Mouse (Mus musculus) B cell, adult 2 months (primary cell): Measurements from ENCODE around the gene Mfap3.

Source experiments
- DNase-seq, 2 experiments: peaks; one replicate each; pipeline ENCODE4 v3.0.0; 2022

Mfap3 gene

DNA sequence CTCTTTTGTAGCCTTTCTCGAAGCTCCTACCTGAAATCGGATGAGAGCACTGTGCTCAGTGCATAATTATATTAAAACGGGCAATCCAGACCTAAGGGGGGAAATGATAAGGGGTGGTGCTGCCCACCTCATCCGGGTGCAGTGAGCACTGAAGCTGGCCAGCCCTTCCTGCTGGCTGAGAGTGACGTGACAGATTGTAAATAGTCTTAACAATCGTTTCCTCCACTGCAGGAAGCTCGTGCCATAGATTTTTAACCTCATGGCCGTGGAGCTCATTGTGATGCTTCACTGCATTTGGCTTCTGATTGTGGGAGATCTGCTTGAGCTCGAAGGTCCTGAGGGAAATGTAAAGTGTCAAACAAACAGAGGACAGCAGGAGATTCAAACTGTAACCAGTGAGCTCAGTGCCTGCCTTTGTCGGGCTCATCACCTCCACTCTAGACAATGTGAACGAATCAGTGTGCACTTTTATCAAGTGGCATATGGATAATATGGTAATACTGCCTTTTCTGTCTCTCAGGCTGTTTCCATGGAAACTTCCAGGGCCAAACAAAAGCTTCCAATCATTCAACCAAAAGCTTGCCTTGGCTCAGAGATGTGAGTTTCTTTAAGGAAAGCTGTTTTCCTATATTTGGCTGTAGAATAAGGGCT is 13.0 kb downstream of the Mfap3 start:
- no peak for DNase-seq

DNA sequence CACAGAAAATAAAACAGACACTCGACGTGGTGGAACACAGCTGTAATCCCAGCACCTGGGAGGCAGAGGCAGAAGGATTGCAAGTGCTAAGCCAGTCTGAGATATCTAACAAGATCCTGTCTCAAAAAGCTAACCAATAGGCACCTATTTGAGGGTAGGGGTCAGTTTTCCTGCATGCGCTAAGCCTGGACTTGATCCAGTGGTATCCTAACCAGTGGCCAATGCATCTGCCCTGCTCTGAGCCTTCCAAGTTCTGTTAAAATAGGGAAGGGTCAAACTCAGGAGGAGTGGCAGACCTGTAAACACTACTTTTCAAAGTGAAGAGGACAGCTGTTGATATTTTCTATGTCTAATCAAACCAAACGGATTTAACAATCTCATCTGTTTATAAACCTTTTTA is 13.8 kb downstream of the Mfap3 start:
- DNase-seq: no peak

DNA sequence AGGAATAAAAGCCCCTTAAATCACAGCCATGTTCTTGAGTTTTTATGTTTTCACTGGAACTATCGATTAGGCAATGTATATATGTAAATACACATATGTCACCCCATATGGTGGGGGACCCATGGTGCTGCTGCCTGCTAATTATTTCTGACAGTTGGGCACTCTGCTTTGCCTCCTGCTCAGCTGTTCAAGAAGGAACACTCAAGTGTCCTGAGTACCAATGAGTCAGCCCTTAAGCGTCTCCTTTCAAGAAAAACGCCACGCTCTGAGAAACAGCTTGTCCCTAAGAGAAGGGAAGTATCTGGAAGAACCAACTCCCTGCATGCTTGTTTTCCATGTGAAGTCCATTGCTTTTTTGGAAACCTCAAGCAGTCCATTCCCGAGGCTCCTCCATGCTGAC is 17.4 kb downstream of the Mfap3 start:
- no peak for DNase-seq

DNA sequence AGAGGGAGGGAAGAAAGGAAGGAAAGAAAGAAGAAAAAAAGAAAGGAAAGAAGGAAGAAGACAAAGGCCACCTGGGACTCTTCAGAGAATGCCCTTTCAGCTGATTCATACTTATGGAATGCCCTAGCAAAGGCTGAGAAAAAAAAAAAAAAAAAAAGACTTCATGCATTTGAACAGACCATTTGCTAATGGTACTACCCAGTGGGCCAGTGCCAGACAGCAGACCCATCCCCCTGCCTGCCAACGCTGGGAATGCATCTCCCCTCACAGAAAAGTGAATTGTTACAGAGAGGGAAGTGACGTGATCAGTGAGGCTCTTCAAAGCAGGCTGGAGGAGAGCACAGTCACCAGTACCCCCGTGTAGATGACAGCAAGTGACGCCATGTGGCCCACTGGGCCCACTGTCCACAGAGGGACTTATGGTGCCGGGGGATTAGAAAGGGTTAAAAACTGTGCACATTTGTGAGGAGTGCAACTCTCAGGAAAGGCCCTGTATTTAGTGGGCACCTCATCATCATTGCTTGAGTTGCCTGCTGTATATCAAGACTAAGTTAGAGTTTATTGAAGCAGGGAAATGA is 21.5 kb downstream of the Mfap3 start:
- no peak for DNase-seq

DNA sequence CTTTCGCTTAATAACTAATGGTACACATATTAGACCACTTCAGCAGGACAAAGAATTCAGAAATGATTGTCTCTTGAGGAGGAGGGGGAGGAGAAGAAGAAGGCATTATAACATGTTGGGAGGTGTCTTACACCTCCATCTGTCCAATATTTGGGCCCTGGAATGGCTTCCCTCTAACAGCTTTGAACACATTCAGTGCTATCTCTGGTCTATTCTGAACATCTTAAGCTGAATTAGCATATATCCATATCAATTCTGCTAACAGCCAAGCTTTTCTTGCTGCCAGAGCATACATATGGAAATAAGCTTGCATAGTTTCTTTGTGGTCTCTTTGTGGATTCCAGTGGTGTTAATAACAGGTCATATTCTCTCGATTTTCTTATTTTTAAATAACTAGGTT is 22.2 kb downstream of the Mfap3 start:
- no peak for DNase-seq

DNA sequence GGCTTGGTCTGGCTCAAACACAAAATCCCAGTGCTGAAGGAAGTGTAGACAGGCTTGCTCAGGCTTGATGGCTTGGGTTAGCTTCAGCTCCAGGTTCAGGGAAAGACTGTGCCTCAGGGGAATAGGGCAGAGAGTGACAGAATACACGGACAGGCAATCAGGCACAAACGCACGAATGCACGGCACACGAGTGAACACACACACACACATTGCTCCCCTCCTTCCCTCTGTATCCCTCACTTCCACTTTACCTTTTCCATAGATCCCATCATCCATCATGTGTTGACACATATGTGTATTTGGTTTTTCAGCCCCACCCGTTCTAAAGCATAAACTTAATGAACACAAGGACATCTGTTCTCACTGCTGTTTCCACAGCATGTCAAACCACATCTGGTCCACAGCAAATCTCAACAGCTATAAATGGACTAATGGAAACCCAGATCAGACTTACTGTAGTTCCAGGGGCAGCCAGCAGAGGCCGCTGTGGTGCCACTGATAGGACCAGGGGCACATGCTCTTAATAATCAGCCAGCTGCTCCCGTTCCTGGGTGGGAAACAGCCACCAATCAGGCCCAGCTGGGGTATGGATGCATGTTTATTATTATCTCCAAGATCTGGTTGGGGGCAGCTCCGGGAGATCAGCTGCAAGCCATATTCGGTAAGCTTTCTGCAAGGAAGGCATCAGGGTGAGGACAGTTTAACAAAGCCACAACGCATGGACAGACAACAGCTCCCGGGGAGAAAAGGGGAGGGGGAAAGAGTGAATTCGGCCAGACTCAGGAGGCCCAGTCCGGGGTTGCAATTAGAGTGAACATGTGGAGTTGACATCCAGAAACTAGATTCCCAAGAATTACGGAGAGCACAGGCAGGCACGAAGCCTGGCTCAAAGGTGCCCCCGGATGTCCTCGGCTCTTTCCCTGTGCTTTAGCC is 30.4 kb downstream of the Mfap3 start:
- DNase-seq: peak; percentile 85

DNA sequence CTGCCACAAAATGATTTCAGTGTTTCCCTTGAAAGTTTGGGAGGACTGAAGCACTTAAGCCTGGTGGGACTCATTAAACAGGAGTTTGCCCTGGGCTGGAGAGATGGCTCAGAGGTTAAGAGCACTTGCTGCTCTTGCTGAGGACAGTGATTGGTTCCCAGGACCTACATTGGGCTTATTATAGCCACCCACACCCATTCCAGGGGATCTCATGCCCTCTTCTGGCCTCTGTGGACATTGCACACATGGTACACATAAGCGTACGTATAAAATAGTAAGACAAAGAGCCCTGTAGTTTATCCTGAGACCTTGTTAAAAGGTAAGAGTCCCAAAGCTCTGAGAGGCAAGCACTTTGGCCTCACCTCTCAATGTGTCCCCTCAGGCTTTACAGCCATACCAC is 31.8 kb downstream of the Mfap3 start:
- DNase-seq: no peak

DNA sequence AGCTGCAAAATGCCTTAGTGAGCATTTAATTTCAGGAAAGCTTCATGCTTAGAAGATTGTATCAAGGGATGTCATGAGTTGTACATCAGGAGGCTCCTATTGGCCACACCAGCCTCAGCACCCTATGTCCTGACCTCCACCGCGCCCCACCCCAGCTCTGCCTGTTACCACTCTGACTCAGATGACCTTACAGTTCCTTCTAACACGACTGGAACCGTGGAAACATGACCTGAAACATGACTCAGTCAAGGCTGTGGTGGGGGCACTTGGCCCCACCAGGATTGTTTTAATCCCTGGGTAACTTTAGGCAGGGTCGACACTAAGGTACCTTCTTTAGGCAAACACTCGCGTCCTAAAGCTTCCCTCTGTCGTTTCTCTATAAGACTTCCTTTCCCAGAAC is 32.6 kb downstream of the Mfap3 start:
- DNase-seq: no peak

DNA sequence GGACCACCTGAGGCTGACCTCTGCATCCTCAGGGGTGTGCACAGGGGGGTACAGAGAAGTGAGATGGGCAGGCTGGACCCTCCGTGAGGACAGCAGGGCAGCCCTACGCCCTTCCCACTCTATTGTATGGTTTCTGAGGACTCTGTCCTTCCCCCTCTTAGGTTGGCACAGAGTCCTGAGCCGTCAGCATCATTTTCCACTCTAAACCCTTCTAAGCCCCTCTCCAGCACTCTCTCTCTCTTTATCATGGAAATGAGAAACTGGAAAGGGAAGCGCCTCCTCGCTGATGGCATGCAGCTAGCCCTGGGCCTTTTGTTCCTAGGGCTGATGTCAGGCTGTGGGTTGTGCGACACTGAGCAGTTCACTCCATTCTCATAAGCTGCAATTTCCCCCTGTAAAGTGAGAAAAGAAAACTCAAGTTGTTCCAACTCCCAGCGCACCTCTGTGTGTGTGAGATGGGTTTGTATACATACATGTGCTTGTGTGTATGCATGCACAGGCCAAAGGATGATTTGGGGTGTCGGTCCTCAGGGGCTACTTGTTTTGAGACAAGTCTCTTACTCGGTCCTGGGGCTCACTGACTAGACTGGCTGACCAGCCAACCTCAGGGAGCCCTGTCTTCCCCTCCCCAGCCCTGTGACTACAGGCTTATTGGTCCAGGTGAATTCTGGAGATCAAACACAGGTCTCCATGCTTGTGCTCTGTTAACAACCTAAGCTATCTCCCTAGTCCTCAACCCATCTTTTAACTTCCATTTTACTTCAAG is 34.7 kb downstream of the Mfap3 start:
- no peak for DNase-seq

DNA sequence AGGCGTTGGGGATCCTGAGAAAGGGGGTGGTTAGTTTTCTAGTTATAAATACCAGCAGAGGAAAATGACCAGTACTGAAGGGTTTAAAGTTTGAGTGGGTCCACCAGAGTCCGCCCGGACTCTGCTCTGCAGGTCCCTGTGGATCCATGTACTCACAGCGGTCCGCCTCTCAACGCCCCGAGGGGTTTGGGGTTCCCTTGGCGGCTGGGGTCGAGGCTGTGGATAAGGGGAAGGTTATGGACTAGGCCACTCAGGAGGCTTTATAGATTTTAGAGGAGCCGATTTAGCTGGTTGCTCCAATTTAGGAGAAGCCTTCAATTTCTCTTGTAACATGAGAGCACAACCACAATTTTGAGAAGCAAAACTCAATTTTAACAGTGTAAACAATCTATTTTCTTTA is 39.5 kb downstream of the Mfap3 start:
- peak in 1 of 2 experiments; percentile 6 for DNase-seq

DNA sequence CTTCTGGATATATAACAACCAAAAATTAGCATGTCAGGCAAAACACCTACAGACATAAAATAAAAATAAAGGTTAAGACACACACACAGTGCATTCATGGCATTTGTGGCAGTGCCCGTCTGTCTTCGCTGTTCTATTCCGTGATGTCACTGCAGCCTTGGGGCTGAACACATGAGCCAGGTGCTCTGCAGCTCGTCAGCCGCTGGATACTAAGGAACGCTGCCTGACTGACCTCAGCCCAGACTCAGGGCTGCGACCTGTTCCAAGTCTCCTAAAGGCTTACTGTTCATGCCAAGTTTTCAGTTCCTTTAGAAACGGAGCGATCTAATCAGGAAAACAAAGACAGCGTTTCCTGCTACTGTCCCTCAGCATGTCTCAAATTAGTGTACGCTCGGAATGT is 46.1 kb downstream of the Mfap3 start:
- no peak for DNase-seq

DNA sequence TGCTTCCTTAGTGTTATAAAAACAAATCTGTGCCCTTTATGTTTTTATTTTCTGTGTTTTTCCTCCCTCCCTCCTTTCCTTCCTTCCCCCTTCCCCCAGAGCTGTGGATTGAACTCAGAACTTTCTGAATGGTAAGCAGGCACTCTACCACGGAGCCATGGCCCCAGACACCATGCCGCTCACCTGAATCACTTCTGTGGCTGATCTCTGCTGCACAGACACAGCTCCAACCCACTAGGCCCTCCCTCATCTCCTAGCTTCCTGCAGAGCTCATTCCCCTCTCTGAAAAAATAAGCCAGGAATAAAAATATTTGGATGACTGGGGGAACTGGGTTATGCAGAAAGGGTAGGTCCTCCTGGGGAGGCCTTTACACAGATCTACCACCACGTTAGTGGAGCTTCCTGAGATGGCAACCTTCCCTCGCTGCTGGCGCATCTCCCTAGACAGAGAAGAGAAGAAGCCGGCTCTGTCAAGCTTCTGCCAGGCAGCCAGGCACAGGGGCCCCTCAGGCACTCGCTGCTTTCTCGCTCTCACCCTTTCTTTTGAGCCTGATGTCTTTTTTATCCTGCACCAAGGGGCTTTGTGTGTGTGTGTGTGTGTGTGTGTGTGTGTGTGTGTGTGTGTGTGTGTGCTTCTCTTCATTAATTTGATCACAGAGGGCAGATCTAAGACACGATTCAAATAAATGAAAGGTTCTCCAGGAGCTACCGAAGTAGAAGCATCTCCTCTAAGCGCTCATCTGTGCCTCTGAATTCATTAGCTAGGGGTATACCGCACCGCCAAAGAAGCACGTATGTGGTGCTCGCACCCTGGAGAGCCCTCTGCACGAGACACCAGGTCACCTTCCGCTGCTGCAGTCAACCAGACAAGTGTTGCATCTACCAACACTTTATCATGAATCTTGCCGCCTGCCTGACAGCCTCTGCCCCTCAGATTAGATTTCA is 47.9 kb downstream of the Mfap3 start:
- DNase-seq: no peak

DNA sequence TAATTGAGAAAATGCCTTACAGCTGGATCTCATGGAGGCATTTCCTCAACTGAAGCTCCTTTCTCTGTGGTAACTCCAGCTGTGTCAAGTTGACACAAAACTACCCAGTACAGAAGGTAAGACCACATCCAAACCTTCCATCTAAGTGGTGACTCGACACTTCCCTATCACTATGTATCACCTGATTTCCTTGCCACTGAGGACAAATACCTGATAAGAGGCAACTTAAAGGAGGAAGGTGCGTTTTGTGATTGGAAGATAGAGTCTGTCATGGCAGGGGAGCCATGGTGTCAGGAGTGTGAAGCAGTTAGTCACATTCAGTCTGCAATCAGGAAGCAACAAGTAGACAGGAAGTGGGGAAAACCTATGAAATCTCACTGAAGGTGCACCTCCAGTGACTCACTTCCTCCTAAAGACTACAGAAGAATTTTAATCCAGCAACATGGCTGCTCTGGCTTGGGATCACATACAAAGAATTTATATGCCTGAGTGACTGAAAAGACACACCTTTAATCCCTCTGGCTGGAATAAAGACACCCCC is 50.6 kb downstream of the Mfap3 start:
- DNase-seq: no peak

DNA sequence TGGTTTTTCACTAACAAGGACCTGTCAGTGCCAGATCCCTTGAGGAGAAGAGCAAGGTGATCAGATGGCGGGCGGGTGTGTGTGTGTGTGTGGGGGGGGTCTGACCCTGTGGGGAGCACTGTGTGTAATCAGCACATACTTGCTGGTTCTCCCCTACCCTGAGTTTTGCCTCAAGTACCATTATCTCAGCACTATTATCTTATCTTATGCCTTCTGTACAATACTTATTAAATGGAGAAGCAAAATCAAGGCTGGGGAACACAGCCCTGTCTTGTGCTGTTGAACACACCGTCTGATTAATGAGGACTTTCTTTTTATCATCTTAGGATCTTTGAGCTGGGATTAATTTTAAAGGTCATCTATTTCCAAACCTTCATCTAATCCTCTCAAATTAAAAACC is 52.6 kb downstream of the Mfap3 start:
- DNase-seq: no peak

DNA sequence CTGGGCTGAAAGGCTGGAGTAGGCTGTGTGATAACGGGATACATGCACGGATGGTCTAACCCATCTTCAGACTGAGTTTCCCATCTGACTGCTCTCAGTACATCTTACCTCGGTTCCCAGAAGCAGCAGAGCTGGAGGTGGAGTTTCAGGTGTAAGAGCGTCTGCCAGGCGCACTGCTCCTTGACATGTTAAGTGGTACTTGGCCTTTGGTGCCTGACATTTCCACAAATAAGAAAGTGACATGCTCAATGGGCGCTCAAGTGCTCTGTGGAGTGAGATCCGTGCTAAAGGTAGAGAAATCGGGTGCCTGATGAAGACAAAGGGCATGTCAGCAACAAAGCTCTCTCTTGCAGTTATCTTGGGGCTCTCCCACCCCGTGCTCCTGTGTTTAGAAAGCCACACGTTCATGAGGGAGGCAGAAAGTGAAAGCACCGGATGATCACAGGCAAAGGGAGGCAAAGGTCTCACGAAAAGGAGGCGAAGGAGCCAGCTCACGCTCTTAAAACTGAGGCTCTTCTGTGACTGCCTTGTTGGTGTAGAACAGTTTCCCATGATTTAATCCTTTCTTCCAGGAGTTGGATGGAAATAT is 55.3 kb downstream of the Mfap3 start:
- DNase-seq: no peak

DNA sequence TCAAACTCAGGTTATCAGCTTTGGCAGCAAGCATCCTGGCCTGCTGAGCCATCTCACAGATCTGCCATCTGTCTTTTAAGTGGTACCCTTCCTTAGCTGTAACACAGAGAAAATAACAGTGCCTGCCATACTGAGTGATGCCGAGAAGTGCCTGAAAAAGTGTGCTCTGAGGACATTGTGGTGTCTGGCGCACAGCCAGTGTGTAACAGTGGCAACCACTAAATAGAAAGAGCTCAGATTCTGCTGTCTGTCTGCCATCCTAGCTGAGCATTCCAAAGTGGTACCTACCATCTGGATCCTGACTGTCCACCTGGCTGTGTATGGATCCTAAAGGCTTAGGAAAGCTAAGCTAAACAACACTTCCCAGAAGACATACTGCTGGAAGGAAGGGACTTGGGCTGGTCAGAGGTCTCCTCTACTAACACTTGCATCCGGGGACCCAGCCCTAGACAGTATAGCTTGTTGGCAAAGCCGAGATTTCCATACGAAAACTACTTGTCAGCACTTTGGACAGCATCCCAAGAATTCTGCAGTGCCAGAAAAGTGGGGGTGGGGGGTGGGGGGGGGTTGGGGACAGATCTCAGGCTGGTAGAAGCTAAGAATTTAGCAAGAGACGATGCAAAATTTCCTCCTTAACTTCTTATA is 58.5 kb downstream of the Mfap3 start:
- DNase-seq: no peak

DNA sequence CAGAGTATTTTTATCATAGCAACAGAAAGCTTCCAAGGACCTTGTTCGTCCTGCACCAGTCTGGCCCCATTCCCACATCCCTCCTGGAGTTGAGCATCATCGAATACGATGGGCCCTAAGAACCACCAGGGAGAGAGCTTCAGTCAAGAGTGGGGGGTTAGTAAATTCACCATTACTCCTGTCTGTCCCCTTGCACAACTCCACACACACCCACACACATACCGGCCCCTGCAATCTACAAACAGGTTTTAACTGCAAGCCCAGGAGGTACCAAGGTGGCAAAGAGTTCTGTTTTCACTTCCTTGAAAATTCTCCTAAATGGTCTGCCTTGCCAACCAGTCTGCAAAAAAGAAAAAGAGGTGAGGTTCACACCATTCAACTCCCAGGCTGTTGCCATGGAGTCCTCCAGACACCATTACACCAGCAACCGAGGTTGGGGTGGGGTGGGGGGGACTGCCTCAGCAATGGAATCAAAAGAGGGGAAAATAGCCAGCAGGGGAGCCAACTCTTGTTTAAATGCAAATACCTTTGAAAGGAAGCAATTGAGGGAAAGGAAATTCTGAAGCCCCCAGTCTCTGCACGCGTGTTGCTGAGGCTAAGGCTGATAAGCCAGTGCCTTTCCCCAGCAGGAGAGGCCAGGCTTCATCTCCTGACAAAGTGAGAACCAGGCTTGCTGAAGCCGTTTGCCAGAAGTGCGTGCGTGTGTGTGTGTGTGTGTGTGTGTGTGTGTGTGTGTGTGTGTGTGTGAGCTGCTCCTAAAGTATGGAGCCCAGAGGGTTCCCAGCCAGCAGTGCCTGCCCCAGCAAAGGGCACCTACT is 64.6 kb downstream of the Mfap3 start:
- DNase-seq: no peak
